Mouse (Mus musculus): ENCODE measurements around the gene Copz2. TPM values are rescaled to one million over a fixed set of nuclear protein-coding genes. Genes with fewer than 3 reads are reported as not detected.
A peak's percentile ranks its signal among the peaks of the same experiment; 100 is the strongest.
"Not testable (repeated sequence)": the region's sequence is repeated elsewhere in the genome, so short reads cannot be mapped to it uniquely, and the experiment has no call there.

Gene Copz2
- 6.3 and 12.6 TPM in 2 replicates for total RNA-seq (2014; rRNA removed)
- 26.4 and 28.1 TPM in 2 replicates for polyA plus RNA-seq (2015; fragmentation: Nextera tagmentation; extraction: Ambion mirVana)

GRCm38 (mm10) chr11:96849681-96850467, at the start of gene Copz2:
Gene Copz2, plus strand, starts transcription at chr11:96849870.
- 0 out of 2 replicates have a peak, but pooled peaks have one; percentile 24 for ATAC-seq
- DNase-seq (ENCODE audit: low spot score): no peak
- no peak for TF ChIP-seq CTCF (IDR thresholded peaks at IDR 0.05; ENCODE audit: low read depth)
- Histone ChIP-seq H3K27me3 (ENCODE audit: insufficient read depth, low read length) (no peaks in the 10 kb centered on the region), H3K4me1 (ENCODE audit: insufficient read depth, low read length) (no peaks in the 10 kb centered on the region), H3K27ac (no peak within 1 kb of the TSS), H3K4me3 (ENCODE audit: low read length) (peak within 1 kb of the TSS; percentile 39), H3K4me2 (ENCODE audit: low read depth, low read length) (peak within 1 kb of the TSS; percentile 75), H3K9ac (replicated peaks; ENCODE audit: low read length) (peak within 1 kb of the TSS; percentile 10; the same call in 1 of the 2 replicates), H3K9me3 (ENCODE audit: low read length) (no peaks in the 10 kb centered on the region), H3K36me3 (ENCODE audit: insufficient read depth, low read length) (no peaks in the 10 kb centered on the region)
- WGBS: 2% methylated on average over 56 of the region's 60 CpGs

- Histone ChIP-seq H3K27ac (no peak overlapping the region), H3K27me3 (ENCODE audit: insufficient read depth, low read length) (no peaks in the 10 kb centered on the region), H3K4me3 (ENCODE audit: low read length) (no peak overlapping the region), H3K4me1 (ENCODE audit: insufficient read depth, low read length) (no peaks in the 10 kb centered on the region), H3K36me3 (ENCODE audit: insufficient read depth, low read length) (peaks cover 47% of the 10 kb centered on the region), H3K4me2 (ENCODE audit: low read depth, low read length) (no peak overlapping the region), H3K9me3 (ENCODE audit: low read length) (no peaks in the 10 kb centered on the region), H3K9ac (replicated peaks; ENCODE audit: low read length) (no peak overlapping the region)
- WGBS: 95% methylated on average over 5 of the region's 5 CpGs
- DNase-seq (ENCODE audit: low spot score): no peak
- no peak for TF ChIP-seq CTCF (IDR thresholded peaks at IDR 0.05; ENCODE audit: low read depth)
- no peak for ATAC-seq
These were observed 44.1 kb upstream of the Copz2 start for GRCm38 (mm10) chr11:96805606-96806005.

DNA sequence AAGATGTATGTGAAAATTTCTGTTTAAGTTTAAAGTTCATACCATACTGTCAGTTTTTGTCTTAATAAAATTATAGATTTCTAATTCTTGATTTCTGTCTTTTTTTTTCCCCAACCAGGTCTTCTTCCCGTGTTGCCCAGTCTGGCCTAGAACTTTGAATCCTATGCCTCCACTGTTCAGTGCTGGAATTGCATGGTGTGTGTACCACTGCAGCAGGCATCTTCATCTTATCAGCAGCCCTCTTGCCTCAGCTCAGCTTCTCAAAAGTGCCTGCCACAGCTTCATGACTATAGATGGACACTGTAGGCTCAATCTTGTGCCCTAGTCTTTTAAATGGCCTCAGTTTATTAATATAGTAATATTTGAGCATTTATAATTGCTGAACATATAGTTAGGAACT, 41.6 kb upstream of the Copz2 start:
- peak; percentile 55; the same call in 1 of the 2 replicates for TF ChIP-seq CTCF (IDR thresholded peaks at IDR 0.05; ENCODE audit: low read depth)

GRCm38 (mm10) chr11:96809562-96810235, 40.0 kb upstream of the Copz2 start:
- Histone ChIP-seq H3K9ac (replicated peaks; ENCODE audit: low read length) (no peak overlapping the region), H3K27ac (no peak overlapping the region), H3K4me1 (ENCODE audit: insufficient read depth, low read length) (no peaks in the 10 kb centered on the region), H3K4me3 (ENCODE audit: low read length) (no peak overlapping the region), H3K4me2 (ENCODE audit: low read depth, low read length) (no peak overlapping the region), H3K9me3 (ENCODE audit: low read length) (no peaks in the 10 kb centered on the region), H3K36me3 (ENCODE audit: insufficient read depth, low read length) (peaks cover 28% of the 10 kb centered on the region), H3K27me3 (ENCODE audit: insufficient read depth, low read length) (no peaks in the 10 kb centered on the region)
- no peak for TF ChIP-seq CTCF (IDR thresholded peaks at IDR 0.05; ENCODE audit: low read depth)
- DNase-seq (ENCODE audit: low spot score) (no peak), ATAC-seq (no peak)
- 71% methylated on average over 6 of the region's 6 CpGs for WGBS

More for the DNA sequence above, 41.6 kb upstream of the Copz2 start:
- Histone ChIP-seq H3K4me2 (ENCODE audit: low read depth, low read length) (no peak overlapping the region), H3K27me3 (ENCODE audit: insufficient read depth, low read length) (no peaks in the 10 kb centered on the region), H3K36me3 (ENCODE audit: insufficient read depth, low read length) (peaks cover 38% of the 10 kb centered on the region), H3K27ac (no peak overlapping the region), H3K4me3 (ENCODE audit: low read length) (no peak overlapping the region), H3K4me1 (ENCODE audit: insufficient read depth, low read length) (no peaks in the 10 kb centered on the region), H3K9me3 (ENCODE audit: low read length) (no peaks in the 10 kb centered on the region), H3K9ac (replicated peaks; ENCODE audit: low read length) (no peak overlapping the region)
- peak; percentile 37 for DNase-seq (ENCODE audit: low spot score)
- ATAC-seq: no peak
- WGBS: 41% methylated on average over 1 of the region's 1 CpGs

DNA sequence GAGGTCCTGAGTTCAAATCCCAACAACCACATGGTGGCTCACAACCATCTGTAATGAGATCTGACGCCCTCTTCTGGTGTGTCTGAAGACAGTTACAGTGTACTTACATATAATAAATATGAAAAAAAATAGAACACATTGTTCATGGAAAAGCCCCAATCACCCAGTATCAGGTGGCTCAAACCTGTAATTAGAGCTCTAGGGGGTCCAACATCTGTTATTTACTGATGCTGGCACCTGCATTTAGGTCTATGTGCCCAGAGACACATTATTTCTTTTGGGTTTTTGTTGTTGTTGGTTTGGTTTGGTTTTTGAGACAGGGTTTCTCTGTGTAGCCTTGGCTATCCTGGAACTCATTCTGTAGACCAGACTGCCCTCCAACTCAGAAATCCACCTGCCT, 38.5 kb upstream of the Copz2 start:
- H3K9me3 ChIP-seq (ENCODE audit: low read length); ATAC-seq; H3K9ac ChIP-seq (replicated peaks; ENCODE audit: low read length); H3K4me3 ChIP-seq (ENCODE audit: low read length); H3K27me3 ChIP-seq (ENCODE audit: insufficient read depth, low read length); H3K4me1 ChIP-seq (ENCODE audit: insufficient read depth, low read length); H3K27ac ChIP-seq; DNase-seq (ENCODE audit: low spot score); H3K4me2 ChIP-seq (ENCODE audit: low read depth, low read length): not testable (repeated sequence)
- H3K36me3 ChIP-seq (ENCODE audit: insufficient read depth, low read length): peaks cover 26% of the 10 kb centered on the region
- 97% methylated on average over 1 of the region's 1 CpGs for WGBS

DNA sequence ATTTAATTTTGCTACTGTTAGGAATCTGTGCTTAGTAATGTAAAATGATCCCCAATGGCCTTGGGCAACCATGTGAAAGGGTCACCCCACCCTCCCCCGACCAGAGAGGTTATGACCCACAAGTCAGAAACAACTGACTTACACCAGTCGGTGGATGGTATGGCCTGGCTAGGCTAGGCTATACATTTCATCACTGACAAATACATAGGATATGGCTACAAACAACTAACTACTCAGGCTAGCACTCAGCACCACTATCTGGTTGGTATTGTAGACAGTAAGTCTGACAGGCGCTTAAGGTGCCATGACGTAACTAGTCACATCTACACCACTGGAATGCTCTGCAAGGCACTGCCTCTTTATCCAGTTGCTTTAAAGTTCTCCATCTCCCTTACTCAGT, 36.2 kb upstream of the Copz2 start:
- DNase-seq (ENCODE audit: low spot score) (no peak), ATAC-seq (no peak)
- 91% methylated on average over 4 of the region's 4 CpGs for WGBS
- no peak overlapping the region for H3K9ac ChIP-seq (replicated peaks; ENCODE audit: low read length)
- H3K36me3 ChIP-seq (ENCODE audit: insufficient read depth, low read length): peaks cover 34% of the 10 kb centered on the region
- no peaks in the 10 kb centered on the region for H3K27me3 ChIP-seq (ENCODE audit: insufficient read depth, low read length)
- H3K4me1 ChIP-seq (ENCODE audit: insufficient read depth, low read length): no peaks in the 10 kb centered on the region
- no peak for TF ChIP-seq CTCF (IDR thresholded peaks at IDR 0.05; ENCODE audit: low read depth)
- no peak overlapping the region for H3K4me2 ChIP-seq (ENCODE audit: low read depth, low read length)
- H3K9me3 ChIP-seq (ENCODE audit: low read length): no peaks in the 10 kb centered on the region
- no peak overlapping the region for H3K4me3 ChIP-seq (ENCODE audit: low read length)
- H3K27ac ChIP-seq: no peak overlapping the region

Measured in hindbrain, postnatal 0 days (tissue).